Mouse (Mus musculus): ENCODE results near the gene Slc25a34. TPM values are rescaled to one million over a fixed set of nuclear protein-coding genes. Genes with fewer than 3 reads are reported as not detected.

Slc25a34 gene
- polyA plus RNA-seq, 1 experiment from 2014 or later, result 0.08 TPM

DNA sequence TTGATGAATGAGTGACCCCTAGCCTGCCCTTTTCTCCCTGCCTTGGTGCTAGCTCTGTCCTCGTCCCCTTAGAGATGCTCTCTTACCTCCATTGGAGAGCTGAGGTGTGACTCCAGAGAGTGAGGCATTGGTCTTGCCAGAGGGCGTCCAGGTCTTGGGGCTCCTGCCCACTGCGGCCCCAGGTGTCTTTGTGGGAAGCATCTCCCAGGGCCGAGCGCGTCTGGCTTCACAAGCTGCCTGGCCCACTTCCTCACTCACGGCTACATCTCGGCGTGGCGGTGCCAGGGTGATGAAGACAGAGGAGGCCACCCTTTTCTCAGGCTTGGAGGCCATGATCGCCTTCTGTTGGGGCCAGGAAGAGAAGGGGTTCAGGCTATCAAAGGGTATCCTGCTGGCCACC, 28.5 kb downstream of the Slc25a34 start:
- Histone ChIP-seq H3K9ac (no peak overlapping the region), H3K9me3 (replicated peaks) (no peaks in the 10 kb centered on the region), H3K27ac (no peak overlapping the region), H3K27me3 (peaks cover 34% of the 10 kb centered on the region), H3K4me2 (no peak overlapping the region), H3K36me3 (ENCODE audit: poor library complexity, severe bottlenecking) (peaks cover 5% of the 10 kb centered on the region; the same call in 1 of the 2 replicates), H3K4me3 (no peak overlapping the region), H3K4me1 (peaks cover 16% of the 10 kb centered on the region)
- no peak for ATAC-seq
- 95% methylated on average over 11 of the region's 11 CpGs for WGBS

DNA sequence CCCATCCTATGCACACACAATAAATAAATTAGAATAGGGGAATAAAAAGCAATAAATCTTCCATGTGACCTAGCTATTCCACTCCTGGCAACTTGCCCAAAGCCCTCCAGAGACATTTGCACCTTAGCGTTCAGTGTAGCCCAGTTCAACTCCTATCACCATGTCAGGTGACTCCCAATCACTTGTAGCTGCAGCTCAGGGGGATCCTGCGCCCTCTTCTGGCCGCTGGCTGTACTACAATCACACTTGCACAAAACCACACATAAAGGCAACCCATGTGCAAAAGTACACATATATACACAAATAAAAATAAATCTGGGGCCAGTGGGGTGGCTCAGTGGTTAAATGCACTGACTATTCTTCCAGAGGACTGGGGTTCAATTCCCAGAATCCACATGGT, 32.1 kb downstream of the Slc25a34 start:
- 22% methylated on average over 3 of the region's 3 CpGs for WGBS
- Histone ChIP-seq H3K4me2 (no peak overlapping the region), H3K9me3 (replicated peaks) (no peaks in the 10 kb centered on the region), H3K27ac (no peak overlapping the region), H3K27me3 (no peaks in the 10 kb centered on the region), H3K9ac (no peak overlapping the region), H3K4me1 (no peaks in the 10 kb centered on the region), H3K4me3 (no peak overlapping the region), H3K36me3 (ENCODE audit: poor library complexity, severe bottlenecking) (peaks cover 5% of the 10 kb centered on the region; the same call in 1 of the 2 replicates)
- no peak for ATAC-seq

- Histone ChIP-seq H3K4me3 (no peak overlapping the region), H3K27ac (no peak overlapping the region), H3K27me3 (no peaks in the 10 kb centered on the region), H3K4me2 (no peak overlapping the region), H3K4me1 (no peaks in the 10 kb centered on the region), H3K9me3 (replicated peaks) (no peaks in the 10 kb centered on the region), H3K36me3 (ENCODE audit: poor library complexity, severe bottlenecking) (no peaks in the 10 kb centered on the region), H3K9ac (no peak overlapping the region)
- ATAC-seq, result no peak
- 91% methylated on average over 8 of the region's 8 CpGs for WGBS
These were observed 39.7 kb downstream of the Slc25a34 start for GRCm38 (mm10) chr4:141583919-141584318.

GRCm38 (mm10) chr4:141581051-141581450, 42.6 kb downstream of the Slc25a34 start:
- WGBS, result 81% methylated on average over 13 of the region's 13 CpGs

DNA sequence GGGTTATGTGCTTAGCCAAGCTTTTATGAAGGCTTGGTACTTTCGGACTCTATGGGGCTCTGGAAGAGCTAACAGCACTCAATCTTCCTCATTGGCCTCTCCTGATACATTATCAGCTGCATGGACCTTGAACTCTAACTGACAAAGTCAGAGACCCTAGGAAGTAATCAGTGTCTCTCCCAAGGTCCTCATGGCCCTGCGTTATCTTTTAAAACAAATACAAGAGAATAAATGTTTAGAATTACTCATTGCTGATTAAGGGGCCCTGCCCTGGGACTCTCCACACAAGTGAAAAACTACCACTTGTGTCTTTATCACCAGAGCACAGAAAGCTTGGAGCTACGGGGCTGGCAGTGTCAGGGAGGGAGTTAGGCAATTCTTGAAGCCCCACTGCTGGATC, 44.8 kb downstream of the Slc25a34 start:
- no peak overlapping the region for H3K27ac ChIP-seq
- H3K4me3 ChIP-seq, result no peak overlapping the region
- H3K9ac ChIP-seq, result no peak overlapping the region
- 82% methylated on average over 3 of the region's 3 CpGs for WGBS
- no peaks in the 10 kb centered on the region for H3K36me3 ChIP-seq (ENCODE audit: poor library complexity, severe bottlenecking)
- H3K27me3 ChIP-seq, result no peaks in the 10 kb centered on the region; the same call in 1 of the 2 replicates
- H3K9me3 ChIP-seq (replicated peaks), result no peaks in the 10 kb centered on the region
- no peak overlapping the region for H3K4me2 ChIP-seq
- no peak for ATAC-seq
- 0 out of 2 replicates have a peak, but pooled peaks cover 3% of the 10 kb centered on the region for H3K4me1 ChIP-seq

More at GRCm38 (mm10) chr4:141581051-141581450, 42.6 kb downstream of the Slc25a34 start:
- Histone ChIP-seq H3K9me3 (replicated peaks) (no peaks in the 10 kb centered on the region), H3K36me3 (ENCODE audit: poor library complexity, severe bottlenecking) (no peaks in the 10 kb centered on the region), H3K27me3 (no peaks in the 10 kb centered on the region), H3K4me3 (no peak overlapping the region), H3K4me2 (no peak overlapping the region), H3K4me1 (no peaks in the 10 kb centered on the region), H3K27ac (no peak overlapping the region), H3K9ac (no peak overlapping the region)
- no peak for ATAC-seq

- 0 out of 2 replicates have a peak, but pooled peaks cover 3% of the 10 kb centered on the region for H3K4me1 ChIP-seq
- no peaks in the 10 kb centered on the region; the same call in 1 of the 2 replicates for H3K27me3 ChIP-seq
- no peaks in the 10 kb centered on the region for H3K9me3 ChIP-seq (replicated peaks)
- H3K9ac ChIP-seq, result no peak overlapping the region
- no peak overlapping the region for H3K27ac ChIP-seq
- 93% methylated on average over 7 of the region's 7 CpGs for WGBS
- H3K4me3 ChIP-seq, result no peak overlapping the region
- ATAC-seq, result no peak
- H3K4me2 ChIP-seq, result no peak overlapping the region
- no peaks in the 10 kb centered on the region for H3K36me3 ChIP-seq (ENCODE audit: poor library complexity, severe bottlenecking)
These were observed 46.7 kb downstream of the Slc25a34 start for GRCm38 (mm10) chr4:141576877-141577276.

- 87% methylated on average over 11 of the region's 11 CpGs for WGBS
These were observed 47.2 kb downstream of the Slc25a34 start for GRCm38 (mm10) chr4:141576404-141576803.

DNA sequence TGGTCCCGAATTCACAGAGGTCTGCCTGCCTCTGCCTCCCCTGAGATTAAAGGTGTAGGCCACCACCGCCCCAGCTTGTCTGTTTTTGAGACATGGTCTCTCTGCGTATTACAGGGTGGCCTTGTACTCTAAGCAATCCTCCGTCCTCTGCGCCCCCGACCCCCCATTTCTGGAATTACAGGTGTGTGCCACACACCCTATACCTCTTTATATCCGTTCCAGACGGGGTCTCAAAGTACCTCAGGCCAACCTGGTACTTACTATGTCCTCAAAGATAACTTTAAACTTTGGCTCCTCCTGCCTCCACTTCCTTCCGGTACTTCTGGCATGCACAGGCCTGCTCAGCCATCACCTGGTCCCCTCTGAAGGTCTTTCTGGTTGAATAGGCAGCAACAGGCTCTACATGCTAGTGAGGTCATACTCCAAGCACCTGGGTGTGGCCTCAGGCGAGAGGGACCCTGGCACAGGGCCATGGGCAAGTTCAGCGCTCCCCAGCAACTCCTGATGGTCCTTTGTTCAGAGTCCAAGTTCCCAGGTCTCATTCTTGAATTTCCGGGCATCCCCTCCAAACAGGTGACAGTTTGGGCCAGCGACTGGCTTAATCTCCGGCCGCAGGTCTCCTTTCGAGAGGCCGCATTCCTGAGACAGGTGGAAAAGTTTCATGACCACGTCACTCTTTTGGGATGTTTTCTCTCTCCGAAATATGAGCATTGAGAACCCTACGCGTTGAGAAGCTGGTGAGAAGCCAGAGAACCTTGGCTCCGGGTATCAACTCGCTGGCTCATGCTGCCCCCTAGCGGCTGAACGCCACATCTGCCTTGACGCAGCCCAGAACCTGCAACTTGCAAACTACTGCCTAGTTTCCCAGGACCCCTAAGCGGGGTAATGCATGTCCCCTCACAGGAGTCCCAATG, 48.6 kb downstream of the Slc25a34 start:
- Histone ChIP-seq H3K27me3 (no peaks in the 10 kb centered on the region; the same call in 1 of the 2 replicates), H3K9me3 (replicated peaks) (no peaks in the 10 kb centered on the region), H3K9ac (no peak overlapping the region), H3K4me3 (no peak overlapping the region), H3K4me2 (no peak overlapping the region), H3K4me1 (0 out of 2 replicates have a peak, but pooled peaks cover 3% of the 10 kb centered on the region), H3K27ac (no peak overlapping the region), H3K36me3 (ENCODE audit: poor library complexity, severe bottlenecking) (no peaks in the 10 kb centered on the region)
- peak; percentile 61; the same call in 1 of the 2 replicates for ATAC-seq
- 42% methylated on average over 27 of the region's 27 CpGs for WGBS

More at GRCm38 (mm10) chr4:141576404-141576803, 47.2 kb downstream of the Slc25a34 start:
- Histone ChIP-seq H3K4me2 (no peak overlapping the region), H3K4me1 (0 out of 2 replicates have a peak, but pooled peaks cover 3% of the 10 kb centered on the region), H3K9ac (no peak overlapping the region), H3K27me3 (no peaks in the 10 kb centered on the region; the same call in 1 of the 2 replicates), H3K27ac (no peak overlapping the region), H3K4me3 (no peak overlapping the region), H3K36me3 (ENCODE audit: poor library complexity, severe bottlenecking) (no peaks in the 10 kb centered on the region), H3K9me3 (replicated peaks) (no peaks in the 10 kb centered on the region)
- ATAC-seq, result no peak

GRCm38 (mm10) chr4:141573359-141573966, 50.2 kb downstream of the Slc25a34 start:
- H3K4me3 ChIP-seq, result no peak overlapping the region
- H3K4me1 ChIP-seq, result 0 out of 2 replicates have a peak, but pooled peaks cover 3% of the 10 kb centered on the region
- no peak overlapping the region for H3K9ac ChIP-seq
- 81% methylated on average over 6 of the region's 6 CpGs for WGBS
- no peaks in the 10 kb centered on the region for H3K36me3 ChIP-seq (ENCODE audit: poor library complexity, severe bottlenecking)
- H3K9me3 ChIP-seq (replicated peaks), result no peaks in the 10 kb centered on the region
- H3K27me3 ChIP-seq, result no peaks in the 10 kb centered on the region; the same call in 1 of the 2 replicates
- ATAC-seq, result no peak
- no peak overlapping the region for H3K27ac ChIP-seq
- H3K4me2 ChIP-seq, result no peak overlapping the region

DNA sequence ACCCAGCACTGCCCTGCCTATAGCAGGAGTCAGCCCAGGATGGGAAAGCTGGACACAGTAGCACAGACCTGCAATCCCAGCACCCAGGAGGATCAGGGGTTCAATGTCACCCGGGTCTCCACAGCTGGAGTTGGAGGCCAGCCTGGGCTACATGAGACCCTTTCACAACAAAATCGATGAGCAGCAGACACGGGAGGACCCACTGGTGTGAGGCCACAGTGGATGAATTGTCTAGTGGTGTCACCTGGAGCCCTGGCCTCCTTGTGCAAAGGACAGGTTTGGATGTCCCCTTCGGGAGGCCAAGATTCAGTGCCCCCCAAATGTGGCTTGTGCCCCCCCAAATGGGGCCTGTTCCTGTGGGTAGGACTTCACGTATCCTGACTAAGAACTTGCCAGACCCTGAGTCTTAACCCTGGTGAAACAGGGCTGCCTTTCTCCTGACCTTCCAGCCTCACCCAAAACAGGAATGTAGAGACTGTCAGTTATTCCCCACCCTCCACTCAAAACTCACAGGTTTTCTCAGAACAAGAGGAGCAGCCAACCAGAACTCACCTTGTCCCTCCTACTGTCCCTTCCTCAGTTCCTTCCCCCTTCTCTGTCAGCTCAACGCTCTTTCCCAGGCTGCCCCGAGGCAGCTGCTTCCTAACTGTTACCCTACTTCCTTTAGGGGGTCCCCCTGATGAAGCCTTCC, 50.8 kb downstream of the Slc25a34 start:
- H3K9me3 ChIP-seq (replicated peaks), result no peaks in the 10 kb centered on the region
- ATAC-seq, result no peak
- no peak overlapping the region for H3K9ac ChIP-seq
- 79% methylated on average over 7 of the region's 7 CpGs for WGBS
- H3K4me3 ChIP-seq, result no peak overlapping the region
- no peaks in the 10 kb centered on the region for H3K36me3 ChIP-seq (ENCODE audit: poor library complexity, severe bottlenecking)
- H3K4me2 ChIP-seq, result no peak overlapping the region
- no peak overlapping the region for H3K27ac ChIP-seq
- H3K4me1 ChIP-seq, result 0 out of 2 replicates have a peak, but pooled peaks cover 3% of the 10 kb centered on the region
- H3K27me3 ChIP-seq, result no peaks in the 10 kb centered on the region; the same call in 1 of the 2 replicates

GRCm38 (mm10) chr4:141571934-141572333, 51.7 kb downstream of the Slc25a34 start:
- Histone ChIP-seq H3K4me2 (no peak overlapping the region), H3K27ac (no peak overlapping the region), H3K36me3 (ENCODE audit: poor library complexity, severe bottlenecking) (no peaks in the 10 kb centered on the region), H3K27me3 (no peaks in the 10 kb centered on the region; the same call in 1 of the 2 replicates), H3K4me1 (0 out of 2 replicates have a peak, but pooled peaks cover 3% of the 10 kb centered on the region), H3K9me3 (replicated peaks) (no peaks in the 10 kb centered on the region), H3K9ac (no peak overlapping the region), H3K4me3 (no peak overlapping the region)
- WGBS, result 77% methylated on average over 10 of the region's 10 CpGs
- ATAC-seq, result no peak
